Mouse (Mus musculus) small intestine, adult 2 months (tissue): Measurements from ENCODE around the gene Obsl1.

ENCODE experiments used
- CTCF ChIP-seq: fragments of 200-500 bp; IDR thresholded peaks from 2 replicates; pipeline ENCODE4 v1.5.1; 2012; ENCODE audit warnings: low read depth, mild to moderate bottlenecking, control low read depth, inconsistent platforms, low read length, moderate library complexity, mixed read lengths; ENCODE audit not compliant: insufficient replicate concordance, insufficient read length; ENCODE audit errors: extremely low read depth
- POLR2A ChIP-seq: fragments of 200-500 bp; IDR thresholded peaks from 2 replicates; pipeline ENCODE4 v1.6.1; 2012; ENCODE audit warnings: low read depth, mild to moderate bottlenecking, control low read depth, inconsistent platforms, low read length, moderate library complexity

- TF ChIP-seq CTCF (no peak), POLR2A (no peak)
These were observed 55.8 kb downstream of the Obsl1 start, which contains the start of gene Asic4 for GRCm38 (mm10) chr1:75450314-75451005.
